Mouse (Mus musculus) lung, postnatal 14 days (tissue): ENCODE results near the gene Steap1.

Experiments used
- DNase-seq: peaks from one replicate; pipeline ENCODE4 v3.0.0; 2021

Gene Steap1

DNA sequence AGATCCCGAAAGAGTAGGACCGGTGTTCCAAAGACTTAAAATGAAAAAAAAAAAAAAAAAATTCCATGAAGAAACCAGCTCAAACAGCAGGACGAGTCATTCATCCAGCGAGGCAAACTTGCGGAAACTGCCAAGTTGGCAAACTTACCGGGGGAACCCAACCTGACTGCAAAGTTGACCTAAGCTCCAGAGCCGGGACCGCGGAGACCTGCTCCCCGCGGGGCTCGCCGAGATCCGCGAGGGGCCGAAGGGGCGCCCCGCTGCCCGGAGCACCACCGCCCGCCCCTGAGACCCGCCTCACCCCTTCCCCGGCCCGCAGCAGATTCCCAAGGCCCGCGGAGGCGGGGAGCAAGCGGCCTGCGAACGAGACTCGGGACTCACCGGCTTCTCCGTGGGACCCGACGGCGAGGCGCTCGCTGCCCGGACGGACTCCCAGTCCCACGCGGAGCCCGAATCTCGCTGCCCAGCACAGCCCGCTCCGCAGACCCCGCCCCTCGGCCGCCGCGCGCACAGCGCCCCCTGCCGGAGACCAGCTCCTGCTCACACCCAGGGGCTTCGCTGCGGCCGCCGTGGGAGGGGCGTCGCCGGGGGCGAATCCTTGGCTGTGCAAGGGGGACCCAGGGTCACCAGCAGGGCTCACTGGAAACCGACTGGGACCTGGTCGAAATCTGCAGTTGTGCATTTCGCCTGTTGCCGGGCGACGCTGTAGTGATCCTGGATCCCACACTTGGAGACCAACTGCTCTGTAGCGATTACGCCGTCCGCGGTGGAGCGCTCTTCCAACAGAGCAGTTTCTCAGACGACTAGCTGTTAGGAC lies at the start of gene Steap1:
Gene Steap1 (minus strand): TSS at position 461 of the 817 bp plus-strand sequence.
- DNase-seq: peak; percentile 93

DNA sequence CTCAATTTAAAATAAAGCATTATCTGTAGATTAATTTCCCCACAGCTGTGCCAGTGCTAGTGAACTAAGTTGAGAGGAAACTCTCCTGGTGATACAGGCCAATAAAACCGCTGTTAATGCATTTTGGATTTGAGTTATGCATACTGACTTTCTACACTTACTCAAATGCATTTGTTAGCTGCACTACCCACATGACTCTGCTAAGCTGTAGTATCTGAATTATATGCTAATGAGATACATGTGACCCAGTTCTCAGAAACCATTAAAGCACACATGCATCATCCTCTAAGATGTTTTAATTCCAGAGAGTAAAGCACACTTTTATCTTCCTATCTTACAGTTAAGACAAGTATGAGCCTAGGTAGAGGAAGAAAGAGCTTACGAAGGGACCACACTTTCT lies 38.0 kb upstream of the Steap1 start:
- no peak for DNase-seq

DNA sequence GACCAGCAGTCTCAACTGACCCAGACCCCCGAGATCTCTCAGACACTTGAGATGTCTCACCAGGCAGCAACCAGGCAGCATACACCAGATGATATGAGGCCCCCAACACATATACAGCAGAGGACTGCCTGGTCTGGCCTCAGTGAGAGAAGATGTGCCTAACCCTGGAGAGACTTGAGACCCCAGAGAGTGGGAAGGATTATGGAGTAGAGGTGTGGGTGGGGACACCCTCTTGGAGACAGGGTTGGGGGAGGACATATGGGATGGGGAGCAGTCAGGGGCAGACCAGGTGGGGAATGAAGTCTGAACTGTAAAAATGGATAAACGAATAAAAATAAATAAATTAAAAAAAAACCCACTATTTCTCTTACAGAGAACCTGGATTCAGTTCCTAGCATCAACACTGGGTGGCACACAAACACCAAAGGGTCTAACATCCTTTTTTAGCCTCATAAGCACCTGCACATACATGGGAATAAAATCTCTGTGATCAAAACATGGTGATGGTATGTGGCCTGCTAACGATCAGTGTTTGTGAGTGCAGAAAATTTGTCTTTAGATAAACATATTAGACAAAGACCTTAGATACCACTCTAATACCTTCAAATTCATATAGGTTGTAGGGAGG lies 7.4 kb upstream of the Steap1 start:
- DNase-seq: no peak

- peak; percentile 67 for DNase-seq
These were observed 5.9 kb upstream of the Steap1 start for GRCm38 (mm10) chr5:5755039-5755438.

GRCm38 (mm10) chr5:5749772-5750222 lies 671 bp upstream of the Steap1 start:
- DNase-seq: peak; percentile 38

- DNase-seq: no peak
These were observed 14.7 kb downstream of the Steap1 start for GRCm38 (mm10) chr5:5734445-5734844.

- no peak for DNase-seq
These were observed 16.3 kb downstream of the Steap1 start for GRCm38 (mm10) chr5:5732858-5733257.

- DNase-seq: no peak
These were observed 16.9 kb downstream of the Steap1 start for GRCm38 (mm10) chr5:5732208-5732607.

DNA sequence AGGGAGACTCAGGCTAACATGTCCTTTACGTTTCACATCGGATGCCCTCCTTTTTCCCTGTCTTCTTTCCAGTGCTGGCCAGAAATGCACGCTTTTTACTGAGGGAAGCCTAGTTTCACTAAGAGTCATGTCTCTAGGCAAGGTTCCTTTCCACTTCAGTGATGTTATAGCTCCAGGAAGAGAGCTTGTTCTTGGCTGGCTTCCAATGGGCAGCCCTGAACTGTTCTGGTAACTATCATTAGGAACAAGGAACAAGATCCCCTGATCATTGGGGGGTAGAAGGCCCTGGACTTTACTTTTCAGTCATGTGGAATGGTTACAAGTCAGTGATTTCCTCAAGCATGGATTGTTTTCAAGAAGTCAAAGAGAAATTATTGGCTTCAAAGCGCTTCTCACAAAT lies 19.2 kb downstream of the Steap1 start:
- DNase-seq: no peak

- no peak for DNase-seq
These were observed 26.9 kb downstream of the Steap1 start for GRCm38 (mm10) chr5:5722217-5722616.

- DNase-seq: no peak
These were observed 38.1 kb downstream of the Steap1 start for GRCm38 (mm10) chr5:5711032-5711431.

GRCm38 (mm10) chr5:5707341-5708278 lies 41.5 kb downstream of the Steap1 start:
- no peak for DNase-seq

- DNase-seq: no peak
These were observed 44.1 kb downstream of the Steap1 start for GRCm38 (mm10) chr5:5705019-5705418.

DNA sequence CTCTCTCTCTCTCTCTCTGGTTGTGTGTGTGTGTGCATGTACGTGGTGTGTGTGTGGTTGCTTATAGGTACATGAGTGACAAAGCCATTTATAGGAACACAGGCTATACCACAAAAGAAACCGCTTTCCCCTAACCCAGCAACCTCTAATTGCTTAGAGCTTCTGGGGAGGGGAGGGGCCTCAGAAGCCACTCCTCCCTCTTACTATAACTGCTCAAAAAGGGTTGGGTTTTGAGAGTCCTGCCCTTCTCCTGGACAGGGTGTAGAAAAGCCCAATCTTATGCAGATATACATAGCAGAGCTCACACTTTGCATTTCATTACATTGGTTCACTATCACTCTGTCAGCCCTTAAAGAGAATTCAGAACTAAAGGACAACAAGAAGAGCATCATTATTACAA lies 48.7 kb downstream of the Steap1 start:
- no peak for DNase-seq

- no peak for DNase-seq
These were observed 50.3 kb downstream of the Steap1 start for GRCm38 (mm10) chr5:5698830-5699229.

DNA sequence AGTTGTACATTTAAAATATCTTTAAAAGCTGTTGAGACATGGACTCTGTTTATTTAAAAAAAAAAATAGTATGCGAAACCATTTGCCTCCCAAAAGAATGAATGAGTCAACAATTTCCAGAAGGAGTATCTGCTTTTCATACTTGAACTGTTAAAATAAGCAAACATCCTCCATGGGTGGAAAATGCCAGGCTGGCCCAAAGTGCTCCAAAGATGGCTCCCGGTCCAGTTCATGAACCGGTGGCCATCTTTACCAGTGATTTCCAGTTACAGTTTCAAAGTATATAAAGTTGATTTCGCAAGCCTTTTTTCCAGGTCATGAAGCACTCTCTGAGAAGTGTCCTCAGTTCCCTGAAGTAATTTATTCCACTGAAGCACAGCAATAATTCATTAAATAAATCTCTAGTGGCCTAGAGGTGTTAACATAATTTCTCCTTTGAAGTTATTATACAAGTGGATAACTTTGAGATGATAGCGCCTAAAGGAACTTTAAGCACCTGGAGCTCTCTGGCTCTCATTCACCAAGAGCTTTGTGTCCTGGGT lies 53.7 kb downstream of the Steap1 start:
- DNase-seq: no peak

DNA sequence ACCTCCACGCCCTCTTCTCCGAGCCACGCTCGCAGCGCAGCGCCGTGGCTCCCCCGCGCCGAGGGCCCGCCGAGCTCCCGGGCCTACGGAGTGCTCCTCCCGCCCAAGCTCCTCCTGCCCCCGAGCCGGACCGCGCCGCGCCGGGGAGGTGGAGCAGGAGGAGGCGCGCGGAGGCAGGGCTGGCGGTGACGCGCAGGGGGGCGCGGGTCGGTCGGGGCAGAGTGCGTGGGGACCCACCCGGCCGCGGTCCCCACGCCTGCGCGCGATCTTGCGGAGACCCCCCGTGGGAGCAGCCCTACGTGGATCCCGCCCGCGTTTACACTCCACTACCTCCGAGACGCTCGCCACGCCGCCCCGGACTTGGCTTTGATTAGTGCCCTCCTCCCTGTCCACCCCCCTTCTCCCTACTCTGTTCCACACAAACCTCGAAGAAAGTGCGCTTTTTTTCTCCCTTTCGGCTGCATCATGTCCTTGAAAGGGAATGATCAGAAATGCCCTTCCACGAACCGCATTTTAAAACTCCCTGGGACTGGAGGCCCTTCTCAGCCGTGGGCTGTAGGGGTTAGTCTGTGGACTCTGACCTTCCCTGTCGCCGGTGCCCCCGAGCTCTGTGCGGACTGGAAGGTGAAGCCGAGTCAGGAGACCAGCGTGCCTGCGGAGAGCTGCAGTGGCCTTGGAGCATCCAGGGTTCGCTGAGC lies 55.0 kb downstream of the Steap1 start, which contains the start of gene Steap2:
Gene Steap2 (minus strand): TSS at position 623 of the 698 bp plus-strand sequence.
- peak; percentile 47 for DNase-seq

DNA sequence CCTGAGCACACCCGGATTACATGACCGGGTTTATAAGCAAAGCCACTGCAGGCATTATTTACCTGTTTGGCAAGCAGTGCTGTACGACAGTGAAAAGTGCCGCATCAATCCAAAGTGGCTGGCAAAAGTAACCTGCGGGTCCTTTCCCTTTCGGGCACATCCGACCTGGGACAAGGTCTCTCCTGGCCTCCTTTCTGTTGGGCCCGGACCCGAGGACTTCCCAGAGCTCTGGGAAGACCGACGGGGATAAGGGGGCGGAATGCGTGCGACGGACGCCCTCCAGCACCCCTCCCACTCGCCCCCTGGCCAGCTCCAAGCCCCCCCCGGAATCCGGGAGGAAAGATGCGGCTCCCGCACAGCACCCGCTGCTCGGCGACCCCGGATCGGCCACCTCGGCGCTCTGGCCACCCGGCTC lies 55.6 kb downstream of the Steap1 start:
- DNase-seq: peak; percentile 7

- no peak for DNase-seq
These were observed 56.9 kb downstream of the Steap1 start for GRCm38 (mm10) chr5:5692167-5692738.

DNA sequence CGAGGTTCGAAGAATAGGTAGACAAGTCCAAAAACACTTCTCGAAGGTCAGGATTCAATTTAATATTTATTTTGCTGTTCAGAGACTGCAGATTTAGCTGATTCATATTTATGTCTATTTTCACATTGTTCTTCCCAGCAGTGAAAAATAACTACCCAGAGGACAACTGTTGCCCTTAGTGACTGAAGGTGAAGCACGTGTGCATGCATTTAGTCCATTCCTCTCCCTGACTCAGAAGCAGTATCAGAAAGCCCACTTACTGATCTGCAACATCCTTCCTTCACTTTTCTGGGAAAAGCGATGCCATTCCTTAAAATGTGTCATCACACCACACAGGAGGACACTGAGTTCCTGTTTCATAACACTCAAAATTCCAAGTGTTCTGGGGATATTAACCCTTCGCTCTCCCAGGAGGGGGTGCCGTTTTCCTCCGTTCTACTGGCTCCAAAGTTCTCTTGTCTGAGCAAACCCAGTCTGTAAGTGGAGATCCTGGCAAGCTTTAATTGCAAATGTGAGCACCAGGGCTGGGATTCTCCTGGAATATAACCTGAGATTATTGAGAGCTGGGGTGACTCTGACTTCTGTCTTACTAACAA lies 60.1 kb downstream of the Steap1 start:
- no peak for DNase-seq

GRCm38 (mm10) chr5:5688228-5688627 lies 60.9 kb downstream of the Steap1 start:
- DNase-seq: no peak
